8 mouse cellular contexts compared by ENCODE assay signal in genomic region chr6:81966068-81966544, GRCm38 (mm10). TPM values are rescaled to one million over a fixed set of nuclear protein-coding genes. Genes with fewer than 3 reads are reported as not detected.
A peak's percentile ranks its signal among the peaks of the same experiment; 100 is the strongest.
DNase-seq lines count a peak whose midpoint lies in the region; ATAC-seq lines count a peak whose summit lies in the region.

No protein-coding gene starts in this region.

- no peaks in the 10 kb centered on the region for H3K27me3 ChIP-seq in kidney, embryonic 14.5 days (ENCODE audit: control insufficient read depth, insufficient read depth, low read length)
- no peaks in the 10 kb centered on the region for H3K27me3 ChIP-seq in hindbrain, embryonic 12.5 days
- peaks cover 18% of the 10 kb centered on the region for H3K27me3 ChIP-seq in midbrain, embryonic 12.5 days

- 36% methylated on average over 2 of the region's 2 CpGs for WGBS in kidney, embryonic 14.5 days
- WGBS in hindbrain, embryonic 12.5 days, result 51% methylated on average over 2 of the region's 2 CpGs
- 46% methylated on average over 2 of the region's 2 CpGs for WGBS in midbrain, embryonic 12.5 days

- ATAC-seq in kidney, embryonic 14.5 days (ENCODE audit: low FRiP score, low TSS enrichment), result peak; percentile 70
- ATAC-seq in hindbrain, embryonic 12.5 days (ENCODE audit: low FRiP score), result peak; percentile 76
- peak; percentile 84; the same call in 1 of the 2 replicates for ATAC-seq in midbrain, embryonic 12.5 days (ENCODE audit: low FRiP score, low read depth)
- no peak; the same call in 1 of the 2 replicates for ATAC-seq in frontal cortex, adult (ENCODE audit: low TSS enrichment)

- peaks cover 26% of the 10 kb centered on the region for H3K36me3 ChIP-seq in kidney, embryonic 14.5 days (ENCODE audit: control insufficient read depth, insufficient read depth, low read length)
- peaks cover 22% of the 10 kb centered on the region for H3K36me3 ChIP-seq in hindbrain, embryonic 12.5 days
- H3K36me3 ChIP-seq in midbrain, embryonic 12.5 days, result peaks cover 25% of the 10 kb centered on the region

- H3K27ac ChIP-seq in kidney, embryonic 14.5 days (ENCODE audit: low read depth, low read length), result no peak overlapping the region
- H3K27ac ChIP-seq in brown adipose tissue, adult 24 weeks (replicated peaks; ENCODE audit: low read depth, low read length), result no peak overlapping the region
- H3K27ac ChIP-seq in hindbrain, embryonic 12.5 days, result no peak overlapping the region
- no peak overlapping the region for H3K27ac ChIP-seq in midbrain, embryonic 12.5 days (replicated peaks)

- no peaks in the 10 kb centered on the region for H3K9me3 ChIP-seq in kidney, embryonic 14.5 days (ENCODE audit: control insufficient read depth, low read length)
- H3K9me3 ChIP-seq in hindbrain, embryonic 12.5 days (replicated peaks), result no peaks in the 10 kb centered on the region
- no peaks in the 10 kb centered on the region for H3K9me3 ChIP-seq in midbrain, embryonic 12.5 days

- DNase-seq in kidney, adult 9 months, result no peak
- no peak for DNase-seq in retina, embryonic 14.5 days (ENCODE audit: low spot score)
- DNase-seq in cerebellum, adult 9-10 months, result no peak

- H3K4me3 ChIP-seq in kidney, embryonic 14.5 days (ENCODE audit: low read length), result peak overlapping the region; percentile 80
- peak overlapping the region; percentile 16; the same call in 1 of the 2 replicates for H3K4me3 ChIP-seq in brown adipose tissue, adult 24 weeks (ENCODE audit: insufficient read depth, low read depth, low read length)
- H3K4me3 ChIP-seq in hindbrain, embryonic 12.5 days, result peak overlapping the region; percentile 90
- peak overlapping the region; percentile 91 for H3K4me3 ChIP-seq in midbrain, embryonic 12.5 days

- peak overlapping the region; percentile 54 for H3K4me2 ChIP-seq in kidney, embryonic 14.5 days (replicated peaks; ENCODE audit: low read depth, low read length)
- H3K4me2 ChIP-seq in hindbrain, embryonic 12.5 days (replicated peaks), result peak overlapping the region; percentile 71
- H3K4me2 ChIP-seq in midbrain, embryonic 12.5 days (replicated peaks), result peak overlapping the region; percentile 71

- H3K4me1 ChIP-seq in kidney, embryonic 14.5 days (ENCODE audit: control insufficient read depth, insufficient read depth, low read length), result no peaks in the 10 kb centered on the region; the same call in 1 of the 2 replicates
- peaks cover 7% of the 10 kb centered on the region; the same call in 1 of the 2 replicates for H3K4me1 ChIP-seq in brown adipose tissue, adult 24 weeks (ENCODE audit: control insufficient read depth, insufficient read depth, insufficient read length, low read length)
- H3K4me1 ChIP-seq in hindbrain, embryonic 12.5 days, result peaks cover 10% of the 10 kb centered on the region
- peaks cover 11% of the 10 kb centered on the region for H3K4me1 ChIP-seq in midbrain, embryonic 12.5 days

- H3K9ac ChIP-seq in kidney, embryonic 14.5 days (ENCODE audit: low read depth, low read length), result peak overlapping the region; percentile 71; the same call in 1 of the 2 replicates
- H3K9ac ChIP-seq in hindbrain, embryonic 12.5 days, result no peak overlapping the region
- H3K9ac ChIP-seq in midbrain, embryonic 12.5 days (replicated peaks), result no peak overlapping the region

RNA-seq across cellular contexts. Expression of gene Mrpl19, which starts 0.3 kb away (rescaled TPM):
- polyA plus RNA-seq in kidney, embryonic 14.5 days (2014; fragmentation: Nextera tagmentation; extraction: Ambion mirVana), result 56.9 and 73.2 TPM in 2 replicates
- polyA plus RNA-seq in brown adipose tissue, adult 24 weeks (2012; ENCODE audit: insufficient read depth, insufficient read length, missing spikeins), result 31.9 and 37.0 TPM in 2 replicates
- polyA plus RNA-seq in hindbrain, embryonic 12.5 days (2016; fragmentation: Nextera tagmentation; extraction: Ambion mirVana), result 48.9 and 50.8 TPM in 2 replicates
- 47.6 and 50.8 TPM in 2 replicates for polyA plus RNA-seq in midbrain, embryonic 12.5 days (2016; fragmentation: Nextera tagmentation; extraction: Ambion mirVana)

RNA-seq across cellular contexts. Expression of gene Gcfc2, which starts 42.6 kb away (rescaled TPM):
- 14.3 and 15.7 TPM in 2 replicates for polyA plus RNA-seq in kidney, embryonic 14.5 days (2014; fragmentation: Nextera tagmentation; extraction: Ambion mirVana)
- polyA plus RNA-seq in brown adipose tissue, adult 24 weeks (2012; ENCODE audit: insufficient read depth, insufficient read length, missing spikeins), result 0.95 and 1.8 TPM in 2 replicates
- polyA plus RNA-seq in hindbrain, embryonic 12.5 days (2016; fragmentation: Nextera tagmentation; extraction: Ambion mirVana), result 14.2 and 15.3 TPM in 2 replicates
- polyA plus RNA-seq in midbrain, embryonic 12.5 days (2016; fragmentation: Nextera tagmentation; extraction: Ambion mirVana), result 14.9 and 17.0 TPM in 2 replicates

Comparison
In these comparisons a context has a peak if more than half of its experiments do, and no peak if none do; other contexts are left out.
1. H3K4me3 ChIP-seq: peak in every context shown above with its lines; median percentile 91 in midbrain, embryonic 12.5 days; 90 in hindbrain, embryonic 12.5 days; 80 in kidney, embryonic 14.5 days; 16 in brown adipose tissue, adult 24 weeks.